Mouse (Mus musculus) liver, embryonic 11.5 days (tissue): ENCODE results near the gene Jkamp. TPM values are rescaled to one million over a fixed set of nuclear protein-coding genes. Genes with fewer than 3 reads are reported as not detected.

ENCODE experiments used
- ATAC-seq: fragments of 200-750 bp; cut with Nextera tagmentation; replicated peaks from 2 replicates; pipeline ENCODE4 v1.8.0; 2017; ENCODE audit warnings: moderate number of reproducible peaks, mild to moderate bottlenecking, moderate TSS enrichment, moderate library complexity; ENCODE audit not compliant: low FRiP score
- DNase-seq: peaks from one replicate; pipeline ENCODE4 v3.0.0-alpha.2; 2017; ENCODE audit warnings: low spot score
- H3K27ac ChIP-seq: fragments of 300-500 bp; sonication (generic); 2 replicates; pipeline ENCODE4 v1.5.1; 2014; ENCODE audit warnings: mild to moderate bottlenecking, low read depth, low read length, control low read depth
- H3K27me3 ChIP-seq: fragments of 300-500 bp; sonication (generic); replicated peaks from 2 replicates; pipeline ENCODE4 v1.6.1; 2014; ENCODE audit warnings: low read length, mixed read lengths; ENCODE audit not compliant: control insufficient read depth, insufficient read depth
- H3K36me3 ChIP-seq: fragments of 300-500 bp; sonication (generic); 2 replicates; pipeline ENCODE4 v1.6.1; 2014; ENCODE audit warnings: mild to moderate bottlenecking, low read length, moderate library complexity, mixed read lengths; ENCODE audit not compliant: control insufficient read depth, insufficient read depth
- H3K4me1 ChIP-seq: fragments of 300-500 bp; sonication (generic); replicated peaks from 2 replicates; pipeline ENCODE4 v1.6.1; 2014; ENCODE audit warnings: low read length, mixed read lengths; ENCODE audit not compliant: control insufficient read depth, insufficient read depth
- H3K4me2 ChIP-seq: fragments of 300-500 bp; sonication (generic); 2 replicates; pipeline ENCODE4 v1.6.1; 2014; ENCODE audit warnings: mild to moderate bottlenecking, control low read depth, moderate library complexity
- H3K4me3 ChIP-seq: fragments of 300-500 bp; sonication (generic); 2 replicates; pipeline ENCODE4 v1.5.1; 2014; ENCODE audit warnings: low read depth, low read length, control low read depth
- H3K9ac ChIP-seq: fragments of 300-500 bp; sonication (generic); 2 replicates; pipeline ENCODE4 v1.6.1; 2014; ENCODE audit warnings: low read depth, low read length, control low read depth
- H3K9me3 ChIP-seq: fragments of 300-500 bp; sonication (generic); 2 replicates; pipeline ENCODE4 v1.6.1; 2016; ENCODE audit warnings: low read length, inconsistent platforms, mixed read lengths; ENCODE audit not compliant: control insufficient read depth
- WGBS: fragments of 180-500 bp; shearing (Covaris S2); extraction: QIAGEN DNeasy Blood & Tissue Kit; methylation state at CpG from one replicate; pipeline ENCODE4 v1.1.7; 2014; 5-methylcytosine and 5-hydroxymethylcytosine counted together
- polyA plus RNA-seq: library from polyadenylated mRNA; unstranded; fragments of >200 nt; fragmentation: Nextera tagmentation; extraction: Ambion mirVana; gene quantifications from 2 replicates; pipeline ENCODE4 v1.2.1, GENCODE M21; 2014

Jkamp gene
- polyA plus RNA-seq, 1 experiment from 2014 or later: 35.4 TPM

GRCm38 (mm10) chr12:72082370-72082769 is 3.0 kb upstream of the Jkamp start:
- Histone ChIP-seq H3K36me3 (no peaks in the 10 kb centered on the region), H3K9ac (no peak overlapping the region), H3K9me3 (no peaks in the 10 kb centered on the region), H3K4me1 (peaks cover 20% of the 10 kb centered on the region), H3K4me2 (peak overlapping the region; percentile 54), H3K27me3 (no peaks in the 10 kb centered on the region), H3K4me3 (0 out of 2 replicates have a peak overlapping the region, but pooled peaks have one; percentile 24), H3K27ac (no peak overlapping the region)
- WGBS: 25% methylated on average over 18 of the region's 18 CpGs
- ATAC-seq (no peak), DNase-seq (no peak)

DNA sequence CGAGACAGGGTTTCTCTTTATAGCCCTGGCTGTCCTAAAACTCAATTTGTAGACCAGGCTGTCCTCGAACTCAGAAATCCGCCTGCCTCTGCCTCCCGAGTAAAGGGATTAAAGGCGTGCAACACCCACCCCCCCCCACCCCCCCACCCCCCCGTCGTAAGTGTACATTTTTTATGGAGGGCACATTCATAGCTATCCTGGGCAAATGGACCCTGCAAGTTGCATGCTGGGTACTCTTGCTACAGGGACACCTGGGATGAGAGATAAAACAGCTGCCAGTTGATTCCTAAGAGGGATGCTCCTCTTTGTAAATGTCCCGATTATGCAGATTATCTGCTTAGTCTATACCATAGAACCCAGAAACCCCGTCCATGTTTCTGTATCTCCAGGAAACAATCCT is 2.1 kb upstream of the Jkamp start:
- no peaks in the 10 kb centered on the region for H3K36me3 ChIP-seq
- no peak for DNase-seq
- no peak overlapping the region for H3K4me3 ChIP-seq
- no peak overlapping the region for H3K9ac ChIP-seq
- WGBS: 76% methylated on average over 9 of the region's 9 CpGs
- H3K27ac ChIP-seq: no peak overlapping the region
- no peak for ATAC-seq
- H3K4me1 ChIP-seq: peaks cover 22% of the 10 kb centered on the region
- H3K27me3 ChIP-seq: no peaks in the 10 kb centered on the region
- no peaks in the 10 kb centered on the region for H3K9me3 ChIP-seq
- no peak overlapping the region for H3K4me2 ChIP-seq

DNA sequence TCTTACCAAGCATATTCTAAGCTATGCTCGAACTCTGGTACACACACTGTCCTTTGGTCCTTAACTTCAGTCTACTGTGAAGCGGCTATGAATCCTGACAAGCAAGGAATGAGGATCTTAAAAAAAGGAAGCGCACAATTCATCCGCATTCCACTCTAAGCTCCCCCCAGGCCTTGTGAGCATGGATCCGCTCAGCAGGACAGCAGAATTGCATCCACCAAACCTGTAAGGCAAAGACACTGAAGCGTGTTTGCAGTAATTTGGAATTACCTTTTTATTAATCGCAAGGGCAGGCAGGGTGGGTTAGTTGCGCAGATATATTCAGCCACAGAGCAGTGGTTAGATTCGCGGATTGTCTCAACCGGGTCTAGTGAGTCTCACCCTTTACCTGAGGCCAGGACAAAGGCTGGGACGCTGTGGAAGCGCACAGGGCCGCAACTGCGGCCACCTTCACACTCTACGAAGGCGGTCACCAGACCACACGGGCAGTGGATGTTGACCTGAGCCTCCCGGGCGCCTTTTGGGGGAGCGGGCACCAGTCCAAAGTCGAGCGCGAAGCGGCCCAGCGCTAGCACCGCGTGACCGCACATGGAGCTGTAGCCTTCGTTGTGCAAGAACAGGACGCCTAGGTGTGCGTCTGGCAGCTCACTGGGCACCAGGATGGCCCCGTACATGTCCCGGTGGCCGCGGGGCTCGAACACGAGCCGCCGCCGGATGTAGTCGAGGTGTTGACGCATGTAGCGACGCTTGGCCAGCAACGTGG is 947 bp upstream of the Jkamp start:
- H3K4me2 ChIP-seq: peak overlapping the region; percentile 94
- peak overlapping the region; percentile 62 for H3K9ac ChIP-seq
- no peaks in the 10 kb centered on the region for H3K36me3 ChIP-seq
- H3K9me3 ChIP-seq: no peaks in the 10 kb centered on the region
- H3K4me1 ChIP-seq: peaks cover 22% of the 10 kb centered on the region
- WGBS: 6% methylated on average over 46 of the region's 46 CpGs
- ATAC-seq (peak; percentile 1; the same call in 1 of the 2 replicates), DNase-seq (no peak)
- no peaks in the 10 kb centered on the region for H3K27me3 ChIP-seq
- peak overlapping the region; percentile 70 for H3K4me3 ChIP-seq
- H3K27ac ChIP-seq: peak overlapping the region; percentile 72

DNA sequence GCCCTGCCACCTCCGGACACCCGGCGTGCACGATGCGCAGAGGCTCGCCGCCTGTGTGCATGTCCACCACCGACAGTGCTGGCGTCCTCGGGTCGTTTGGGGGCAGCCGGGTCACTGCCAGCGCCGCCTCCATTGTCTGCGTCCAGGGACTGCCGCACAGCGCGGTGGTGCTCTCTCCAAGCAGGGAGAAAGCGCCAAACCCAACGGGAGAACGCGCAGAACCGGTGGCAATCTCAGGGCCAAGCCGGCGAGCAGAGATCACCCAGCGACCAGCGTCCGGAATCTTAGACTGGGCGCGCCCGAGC is 413 bp upstream of the Jkamp start:
- ATAC-seq: no peak
- Histone ChIP-seq H3K9me3 (no peaks in the 10 kb centered on the region), H3K27me3 (no peaks in the 10 kb centered on the region), H3K36me3 (no peaks in the 10 kb centered on the region), H3K4me1 (peaks cover 22% of the 10 kb centered on the region), H3K27ac (peak overlapping the region; percentile 72), H3K4me3 (peak overlapping the region; percentile 70), H3K4me2 (peak overlapping the region; percentile 94), H3K9ac (peak overlapping the region; percentile 62)
- DNase-seq: no peak
- whole genome bisulfite sequencing: 0% methylated on average over 31 of the region's 31 CpGs

- H3K4me2 ChIP-seq: peak overlapping the region; percentile 66
- no peak for DNase-seq
- no peaks in the 10 kb centered on the region for H3K36me3 ChIP-seq
- no peaks in the 10 kb centered on the region for H3K27me3 ChIP-seq
- WGBS: 2% methylated on average over 18 of the region's 18 CpGs
- H3K27ac ChIP-seq: peak overlapping the region; percentile 83
- peak overlapping the region; percentile 70 for H3K4me3 ChIP-seq
- peak overlapping the region; percentile 72 for H3K9ac ChIP-seq
- no peak; the same call in 1 of the 2 replicates for ATAC-seq
- H3K4me1 ChIP-seq: peaks cover 22% of the 10 kb centered on the region
- no peaks in the 10 kb centered on the region for H3K9me3 ChIP-seq
Observed at GRCm38 (mm10) chr12:72086166-72086825, 907 bp downstream of the Jkamp start.

DNA sequence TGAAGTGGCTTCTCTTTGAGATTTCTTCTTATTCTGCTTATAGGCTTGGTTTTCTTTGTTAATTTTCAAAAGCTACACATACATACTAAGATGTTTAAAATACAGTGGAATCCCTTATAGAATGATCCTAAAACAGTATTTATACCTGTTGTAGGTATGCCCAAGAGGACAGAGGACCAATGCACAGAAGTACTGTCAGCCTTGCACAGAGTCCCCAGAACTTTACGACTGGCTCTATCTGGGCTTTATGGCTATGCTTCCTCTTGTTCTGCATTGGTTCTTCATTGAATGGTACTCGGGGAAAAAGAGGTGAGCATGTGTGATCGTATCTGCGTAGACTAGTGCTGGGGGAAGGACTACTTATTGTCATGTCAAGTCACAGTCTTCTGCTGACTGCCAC is 4.4 kb downstream of the Jkamp start:
- Histone ChIP-seq H3K27me3 (no peaks in the 10 kb centered on the region), H3K36me3 (peaks cover 8% of the 10 kb centered on the region; the same call in 1 of the 2 replicates), H3K4me3 (no peak overlapping the region), H3K27ac (no peak overlapping the region), H3K9me3 (no peaks in the 10 kb centered on the region), H3K4me1 (peaks cover 10% of the 10 kb centered on the region), H3K9ac (no peak overlapping the region), H3K4me2 (no peak overlapping the region)
- DNase-seq (no peak), ATAC-seq (no peak)
- WGBS: 87% methylated on average over 4 of the region's 4 CpGs

DNA sequence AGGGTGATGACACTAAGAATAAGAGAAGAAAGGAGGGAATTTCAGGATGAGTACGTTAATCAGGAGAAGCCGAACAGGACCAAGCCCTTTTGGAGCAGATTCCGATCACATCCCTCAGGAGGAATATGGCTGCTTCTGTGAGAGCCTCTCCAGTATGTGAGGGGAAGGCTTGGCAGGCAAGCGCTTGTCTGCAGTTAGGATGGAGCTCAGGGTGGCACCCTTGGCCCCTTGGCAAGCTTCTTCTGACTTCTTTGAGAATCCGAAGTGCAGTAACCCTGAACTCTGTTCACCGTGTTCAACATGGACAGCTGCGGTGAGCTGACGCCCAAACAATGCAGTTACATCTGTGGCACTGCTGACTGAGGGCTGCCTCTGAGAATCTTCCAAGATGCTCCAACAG is 11.6 kb downstream of the Jkamp start:
- Histone ChIP-seq H3K4me2 (no peak overlapping the region), H3K9me3 (no peaks in the 10 kb centered on the region), H3K27ac (no peak overlapping the region), H3K4me3 (no peak overlapping the region), H3K9ac (no peak overlapping the region), H3K4me1 (no peaks in the 10 kb centered on the region), H3K27me3 (no peaks in the 10 kb centered on the region), H3K36me3 (peaks cover 25% of the 10 kb centered on the region)
- no peak for DNase-seq
- no peak for ATAC-seq
- WGBS: 93% methylated on average over 8 of the region's 8 CpGs

DNA sequence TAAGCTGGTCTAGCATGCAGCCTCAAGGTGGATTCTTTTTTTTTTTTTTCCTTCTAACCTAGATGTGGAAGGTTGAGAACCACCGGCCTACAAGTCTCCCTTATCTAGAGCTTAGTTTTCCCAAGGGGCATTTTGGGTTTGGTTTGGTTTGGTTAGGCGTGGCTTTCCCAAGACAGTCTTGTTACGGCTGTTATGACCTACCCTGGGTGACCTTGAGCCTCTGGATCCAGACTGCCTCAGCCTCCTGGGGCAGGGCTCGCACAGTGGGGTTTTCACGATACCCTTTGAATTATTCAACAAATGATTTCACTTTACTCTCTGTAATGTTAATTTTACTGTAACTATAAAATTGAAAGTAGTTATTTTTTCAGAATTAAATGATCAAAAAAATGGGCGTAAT is 17.4 kb downstream of the Jkamp start:
- no peaks in the 10 kb centered on the region for H3K9me3 ChIP-seq
- H3K27me3 ChIP-seq: no peaks in the 10 kb centered on the region
- no peak for ATAC-seq
- DNase-seq: no peak
- 80% methylated on average over 6 of the region's 6 CpGs for WGBS
- peaks cover 4% of the 10 kb centered on the region; the same call in 1 of the 2 replicates for H3K36me3 ChIP-seq
- H3K4me2 ChIP-seq: no peak overlapping the region
- no peaks in the 10 kb centered on the region for H3K4me1 ChIP-seq
- no peak overlapping the region for H3K9ac ChIP-seq
- H3K4me3 ChIP-seq: no peak overlapping the region
- H3K27ac ChIP-seq: no peak overlapping the region

DNA sequence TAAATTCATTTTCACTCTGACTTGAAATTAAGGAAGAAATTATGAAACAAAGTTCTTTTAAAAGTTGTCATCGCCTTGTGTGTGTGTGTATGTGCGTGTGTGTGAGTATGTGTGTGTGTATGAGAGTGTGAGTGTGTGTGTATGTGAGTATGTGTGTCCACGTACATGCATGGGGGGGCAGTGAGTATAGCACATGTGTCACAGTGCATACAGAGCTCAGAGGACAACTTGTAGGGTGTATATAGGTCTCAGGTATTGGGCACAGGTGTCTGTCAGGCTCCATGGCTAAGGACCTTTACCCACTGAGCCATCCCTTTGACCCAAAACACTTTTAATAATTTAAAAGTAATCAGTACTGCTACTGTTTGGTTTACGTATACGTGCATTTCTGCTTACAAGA is 18.6 kb downstream of the Jkamp start:
- WGBS: 81% methylated on average over 5 of the region's 5 CpGs
- ATAC-seq: no peak
- no peaks in the 10 kb centered on the region for H3K9me3 ChIP-seq

More for the DNA sequence above, 18.6 kb downstream of the Jkamp start:
- Histone ChIP-seq H3K4me1 (no peaks in the 10 kb centered on the region), H3K9ac (no peak overlapping the region), H3K27me3 (no peaks in the 10 kb centered on the region), H3K36me3 (no peaks in the 10 kb centered on the region), H3K27ac (no peak overlapping the region), H3K4me3 (no peak overlapping the region), H3K4me2 (no peak overlapping the region)
- no peak for DNase-seq
